Mouse (Mus musculus) neural tube, embryonic 11.5 days (tissue): Measurements from ENCODE around the gene Ndufa7. TPM values are rescaled to one million over a fixed set of nuclear protein-coding genes. Genes with fewer than 3 reads are reported as not detected.
A peak's percentile ranks its signal among the peaks of the same experiment; 100 is the strongest.
"Not testable (repeated sequence)": the region's sequence is repeated elsewhere in the genome, so short reads cannot be mapped to it uniquely, and the experiment has no call there.

Experiments
- ATAC-seq: fragments of 200-750 bp; cut with Nextera tagmentation; 2 replicates; pipeline ENCODE4 v1.8.0; 2017; ENCODE audit warnings: moderate number of reproducible peaks, mild to moderate bottlenecking, moderate TSS enrichment, moderate library complexity; ENCODE audit not compliant: insufficient read depth, low FRiP score, low TSS enrichment
- DNase-seq: peaks from one replicate; pipeline ENCODE4 v3.0.0-alpha.2; 2015; ENCODE audit warnings: low spot score
- H3K27ac ChIP-seq: fragments of 300-500 bp; sonication (generic); 2 replicates; pipeline ENCODE4 v1.5.1; 2014; ENCODE audit warnings: low read depth, mild to moderate bottlenecking, low read length
- H3K27me3 ChIP-seq: fragments of 300-500 bp; sonication (generic); 2 replicates; pipeline ENCODE4 v1.6.1; 2014; ENCODE audit warnings: mild to moderate bottlenecking, low read length, mixed read lengths; ENCODE audit not compliant: control insufficient read depth, insufficient read depth
- H3K36me3 ChIP-seq: fragments of 300-500 bp; sonication (generic); 2 replicates; pipeline ENCODE4 v1.6.1; 2014; ENCODE audit warnings: mild to moderate bottlenecking, low read length, moderate library complexity, mixed read lengths; ENCODE audit not compliant: control insufficient read depth, insufficient read depth
- H3K4me1 ChIP-seq: fragments of 300-500 bp; sonication (generic); 2 replicates; pipeline ENCODE4 v1.6.1; 2014; ENCODE audit warnings: low read length, mixed read lengths; ENCODE audit not compliant: control insufficient read depth, insufficient read depth
- H3K4me2 ChIP-seq: fragments of 300-500 bp; sonication (generic); 2 replicates; pipeline ENCODE4 v1.6.1; 2014; ENCODE audit warnings: low read depth, mild to moderate bottlenecking, moderate library complexity
- H3K4me3 ChIP-seq: fragments of 300-500 bp; sonication (generic); 2 replicates; pipeline ENCODE4 v1.5.1; 2014; ENCODE audit warnings: low read depth, low read length
- H3K9ac ChIP-seq: fragments of 300-500 bp; sonication (generic); 2 replicates; pipeline ENCODE4 v1.6.1; 2014; ENCODE audit warnings: mild to moderate bottlenecking, low read length
- H3K9me3 ChIP-seq: fragments of 300-500 bp; sonication (generic); 2 replicates; pipeline ENCODE4 v1.6.1; 2016; ENCODE audit warnings: low read length; ENCODE audit not compliant: control insufficient read depth
- WGBS: fragments of 180-500 bp; shearing (Covaris S2); extraction: QIAGEN DNeasy Blood & Tissue Kit; methylation state at CpG from one replicate; pipeline ENCODE4 v1.1.7; 2014; 5-methylcytosine and 5-hydroxymethylcytosine counted together
- polyA plus RNA-seq: library from polyadenylated mRNA; unstranded; fragments of >200 nt; fragmentation: Nextera tagmentation; extraction: Ambion mirVana; gene quantifications from 2 replicates; pipeline ENCODE4 v1.2.1, GENCODE M21; 2014

The Ndufa7 gene
- polyA plus RNA-seq, 1 experiment from 2014 or later, result 432 TPM

- H3K27ac ChIP-seq, result no peak overlapping the region
- 78% methylated on average over 5 of the region's 5 CpGs for WGBS
Observed at GRCm38 (mm10) chr17:33816612-33817011, 7.8 kb upstream of the Ndufa7 start.

DNA sequence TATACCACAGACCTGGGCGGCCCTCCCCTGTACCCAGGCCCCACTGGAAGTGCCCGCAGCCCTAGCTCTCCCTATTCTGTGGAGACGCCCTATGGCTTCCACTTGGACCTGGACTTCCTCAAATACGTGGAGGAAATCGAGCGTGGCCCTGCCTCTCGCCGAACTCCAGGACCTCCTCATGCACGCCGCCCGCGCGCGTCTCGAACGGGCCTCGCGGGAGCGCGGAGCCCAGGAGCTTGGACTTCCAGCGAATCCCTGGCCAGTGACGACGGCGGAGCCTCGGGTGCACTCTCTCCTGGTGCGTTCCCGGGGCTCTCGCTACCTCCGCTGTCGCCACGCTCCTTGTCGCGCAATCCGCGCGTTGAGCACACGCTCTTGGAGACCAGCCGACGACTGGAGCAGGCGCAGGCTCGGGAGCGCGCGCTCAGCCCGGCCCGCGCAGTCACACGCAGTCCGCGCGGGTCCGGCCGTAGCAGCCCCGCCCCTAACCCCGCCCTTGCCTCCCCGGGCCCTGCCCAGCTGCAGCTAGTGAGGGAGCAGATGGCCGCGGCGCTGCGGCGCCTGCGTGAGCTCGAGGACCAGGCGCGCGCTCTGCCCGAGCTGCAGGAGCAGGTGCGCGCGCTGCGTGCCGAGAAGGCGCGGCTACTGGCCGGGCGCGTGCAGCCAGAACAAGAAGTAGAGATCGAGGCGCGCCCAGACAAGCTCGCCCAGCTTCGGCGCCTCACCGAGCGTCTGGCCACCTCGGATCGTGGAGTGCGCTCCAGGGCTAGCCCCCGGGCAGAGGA is 7.0 kb upstream of the Ndufa7 start:
- Histone ChIP-seq H3K9me3 (no peaks in the 10 kb centered on the region), H3K9ac (peak overlapping the region; percentile 74), H3K27ac (peak overlapping the region; percentile 80), H3K4me3 (peak overlapping the region; percentile 26), H3K27me3 (no peaks in the 10 kb centered on the region), H3K4me2 (peak overlapping the region; percentile 48), H3K36me3 (peaks cover 7% of the 10 kb centered on the region), H3K4me1 (peaks cover 12% of the 10 kb centered on the region)
- ATAC-seq, result peak; percentile 95
- DNase-seq, result peak; percentile 98
- WGBS, result under 1% methylated on average over 89 of the region's 89 CpGs

More at GRCm38 (mm10) chr17:33816612-33817011, 7.8 kb upstream of the Ndufa7 start:
- Histone ChIP-seq H3K4me2 (peak overlapping the region; percentile 48; the same call in 1 of the 2 replicates), H3K4me3 (no peak overlapping the region), H3K9me3 (no peaks in the 10 kb centered on the region), H3K9ac (no peak overlapping the region), H3K27me3 (no peaks in the 10 kb centered on the region), H3K4me1 (peaks cover 12% of the 10 kb centered on the region), H3K36me3 (peaks cover 3% of the 10 kb centered on the region)
- ATAC-seq, result no peak
- DNase-seq, result no peak

- Histone ChIP-seq H3K4me2 (peak overlapping the region; percentile 48), H3K9ac (peak overlapping the region; percentile 74), H3K27me3 (no peaks in the 10 kb centered on the region), H3K4me3 (peak overlapping the region; percentile 26), H3K36me3 (peaks cover 7% of the 10 kb centered on the region), H3K27ac (peak overlapping the region; percentile 80), H3K9me3 (no peaks in the 10 kb centered on the region), H3K4me1 (peaks cover 14% of the 10 kb centered on the region)
- ATAC-seq (peak; percentile 2), DNase-seq (no peak)
- 20% methylated on average over 33 of the region's 33 CpGs for whole genome bisulfite sequencing
Observed at GRCm38 (mm10) chr17:33817969-33818643, 6.3 kb upstream of the Ndufa7 start.

DNA sequence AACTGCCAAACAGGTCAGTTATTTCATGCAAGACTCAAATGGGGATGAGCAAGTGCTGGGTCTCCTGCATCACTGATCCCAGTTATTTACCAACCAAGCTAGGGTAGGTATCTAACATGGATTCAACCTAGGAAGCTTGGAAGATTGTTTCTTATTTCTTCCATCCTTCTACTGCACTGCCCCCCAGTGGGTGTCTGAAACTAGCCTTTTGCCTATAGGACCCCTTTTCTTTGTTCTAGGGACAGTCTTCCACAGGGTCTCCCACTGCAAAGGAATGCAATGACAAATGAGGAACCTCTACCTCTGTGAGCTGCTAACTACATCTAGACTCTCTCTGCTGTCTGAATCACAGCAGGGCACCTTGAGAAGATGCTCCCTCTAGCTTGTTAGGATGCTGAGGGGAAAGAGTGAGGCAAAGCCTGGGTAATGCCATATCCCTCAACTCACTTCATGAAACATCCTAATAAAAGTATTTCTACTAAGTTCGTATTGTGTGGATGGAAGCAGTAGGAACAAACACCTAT is 1.9 kb upstream of the Ndufa7 start:
- 80% methylated on average over 1 of the region's 1 CpGs for WGBS
- no peak for ATAC-seq
- no peak overlapping the region for H3K4me2 ChIP-seq
- no peaks in the 10 kb centered on the region for H3K9me3 ChIP-seq
- H3K27me3 ChIP-seq, result no peaks in the 10 kb centered on the region
- H3K9ac ChIP-seq, result no peak overlapping the region
- H3K27ac ChIP-seq, result no peak overlapping the region
- peaks cover 19% of the 10 kb centered on the region for H3K4me1 ChIP-seq
- no peak overlapping the region for H3K4me3 ChIP-seq
- no peak for DNase-seq
- H3K36me3 ChIP-seq, result peaks cover 9% of the 10 kb centered on the region

- not testable (repeated sequence) for H3K27me3 ChIP-seq, H3K36me3 ChIP-seq, DNase-seq, H3K9me3 ChIP-seq, H3K27ac ChIP-seq, ATAC-seq
- peak overlapping the region; percentile 82 for H3K9ac ChIP-seq
- peaks cover 14% of the 10 kb centered on the region for H3K4me1 ChIP-seq
- peak overlapping the region; percentile 78 for H3K4me3 ChIP-seq
- H3K4me2 ChIP-seq, result peak overlapping the region; percentile 85
- WGBS, result 79% methylated on average over 8 of the region's 8 CpGs
Observed at GRCm38 (mm10) chr17:33823171-33823570, 1.2 kb upstream of the Ndufa7 start.

DNA sequence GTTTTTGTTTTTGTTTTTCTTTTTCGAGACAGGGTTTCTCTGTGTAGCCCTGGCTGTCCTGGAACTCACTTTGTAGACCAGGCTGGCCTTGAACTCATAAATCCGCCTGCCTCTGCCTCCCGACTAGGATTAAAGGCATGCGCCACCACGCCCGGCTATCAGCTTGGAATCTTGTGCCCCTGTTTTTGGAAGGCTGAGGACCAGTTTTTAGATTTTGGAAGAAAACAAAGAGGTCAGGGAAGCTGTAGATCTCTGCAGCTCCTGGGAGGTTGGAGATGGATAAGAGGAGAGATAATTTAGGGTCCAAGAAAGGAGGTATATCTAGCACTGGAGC is 592 bp downstream of the Ndufa7 start:
- H3K27ac ChIP-seq, DNase-seq, H3K9me3 ChIP-seq, H3K27me3 ChIP-seq, ATAC-seq: not testable (repeated sequence)
- WGBS, result 10% methylated on average over 6 of the region's 6 CpGs
- Histone ChIP-seq H3K4me3 (peak overlapping the region; percentile 78), H3K36me3 (peaks cover 10% of the 10 kb centered on the region), H3K9ac (peak overlapping the region; percentile 75), H3K4me2 (peak overlapping the region; percentile 61), H3K4me1 (peaks cover 10% of the 10 kb centered on the region; the same call in 1 of the 2 replicates)

- 87% methylated on average over 8 of the region's 8 CpGs for WGBS
- ATAC-seq (no peak), DNase-seq (no peak)
- H3K9ac ChIP-seq, result no peak overlapping the region; the same call in 1 of the 2 replicates
- peaks cover 13% of the 10 kb centered on the region for H3K36me3 ChIP-seq
- no peaks in the 10 kb centered on the region for H3K27me3 ChIP-seq
- H3K9me3 ChIP-seq, result no peaks in the 10 kb centered on the region
- no peak overlapping the region for H3K27ac ChIP-seq
- H3K4me2 ChIP-seq, result peak overlapping the region; percentile 61
- peaks cover 10% of the 10 kb centered on the region; the same call in 1 of the 2 replicates for H3K4me1 ChIP-seq
- H3K4me3 ChIP-seq, result peak overlapping the region; percentile 78
Observed at GRCm38 (mm10) chr17:33825462-33825861, 1.1 kb downstream of the Ndufa7 start.

GRCm38 (mm10) chr17:33826850-33827249 is 2.5 kb downstream of the Ndufa7 start:
- Histone ChIP-seq H3K27me3 (no peaks in the 10 kb centered on the region), H3K27ac (no peak overlapping the region), H3K4me3 (no peak overlapping the region), H3K36me3 (peaks cover 10% of the 10 kb centered on the region), H3K9ac (no peak overlapping the region), H3K4me1 (peaks cover 10% of the 10 kb centered on the region; the same call in 1 of the 2 replicates), H3K4me2 (no peak overlapping the region), H3K9me3 (no peaks in the 10 kb centered on the region)
- peak; percentile 31; the same call in 1 of the 2 replicates for ATAC-seq
- DNase-seq, result peak; percentile 68
- WGBS, result 2% methylated on average over 3 of the region's 3 CpGs
